In genomic region chr11:120047531-120048251, GRCm38 (mm10) we compare ENCODE assay signal across 8 mouse cellular contexts. TPM values are rescaled to one million over a fixed set of nuclear protein-coding genes. Genes with fewer than 3 reads are reported as not detected.
A peak's percentile ranks its signal among the peaks of the same experiment; 100 is the strongest.
DNase-seq lines count a peak whose midpoint lies in the region; ATAC-seq and TF ChIP-seq lines count a peak whose summit lies in the region.

No protein-coding gene starts in this region.

- peak overlapping the region; percentile 96 for H3K4me2 ChIP-seq in heart, embryonic 15.5 days
- H3K4me2 ChIP-seq in forebrain, postnatal 0 days (ENCODE audit: low read depth) = peak overlapping the region; percentile 90
- peak overlapping the region; percentile 86 for H3K4me2 ChIP-seq in midbrain, embryonic 13.5 days (replicated peaks)

- no peaks in the 10 kb centered on the region for H3K9me3 ChIP-seq in heart, embryonic 15.5 days (replicated peaks)
- no peaks in the 10 kb centered on the region for H3K9me3 ChIP-seq in forebrain, postnatal 0 days (ENCODE audit: low read length)
- H3K9me3 ChIP-seq in midbrain, embryonic 13.5 days = no peaks in the 10 kb centered on the region

- no peak overlapping the region for H3K27ac ChIP-seq in heart, embryonic 15.5 days
- H3K27ac ChIP-seq in forebrain, postnatal 0 days (ENCODE audit: low read depth, low read length) = peak overlapping the region; percentile 94
- peak overlapping the region; percentile 85 for H3K27ac ChIP-seq in midbrain, embryonic 13.5 days

- TF ChIP-seq CTCF in forebrain, postnatal 0 days (IDR thresholded peaks at IDR 0.05; ENCODE audit: low read depth) = no peak

- no peak overlapping the region for H3K9ac ChIP-seq in heart, embryonic 15.5 days
- peak overlapping the region; percentile 98 for H3K9ac ChIP-seq in forebrain, postnatal 0 days
- H3K9ac ChIP-seq in midbrain, embryonic 13.5 days (replicated peaks) = peak overlapping the region; percentile 87

- H3K4me1 ChIP-seq in heart, embryonic 15.5 days (replicated peaks) = peaks cover 36% of the 10 kb centered on the region
- H3K4me1 ChIP-seq in forebrain, postnatal 0 days (ENCODE audit: insufficient read depth) = peaks cover 18% of the 10 kb centered on the region
- H3K4me1 ChIP-seq in midbrain, embryonic 13.5 days (replicated peaks) = peaks cover 53% of the 10 kb centered on the region

- H3K36me3 ChIP-seq in heart, embryonic 15.5 days = no peaks in the 10 kb centered on the region
- no peaks in the 10 kb centered on the region for H3K36me3 ChIP-seq in forebrain, postnatal 0 days (ENCODE audit: insufficient read depth)
- H3K36me3 ChIP-seq in midbrain, embryonic 13.5 days = no peaks in the 10 kb centered on the region

- 17% methylated on average over 23 of the region's 23 CpGs for WGBS in heart, embryonic 15.5 days
- 9% methylated on average over 23 of the region's 23 CpGs for WGBS in forebrain, postnatal 0 days
- WGBS in midbrain, embryonic 13.5 days = 7% methylated on average over 23 of the region's 23 CpGs

- DNase-seq in heart, postnatal 4 days = no peak
- DNase-seq in cerebellum, postnatal 25 days = peak; percentile 66 to 72
- peak; percentile 60 for DNase-seq in forebrain, postnatal 0 days
- no peak for DNase-seq in thymus, postnatal 10 days (ENCODE audit: low spot score in 2 of 2)
- no peak for DNase-seq in ovary, adult 18-20 months (ENCODE audit: low spot score)

- peaks cover 50% of the 10 kb centered on the region for H3K27me3 ChIP-seq in heart, embryonic 15.5 days
- no peaks in the 10 kb centered on the region for H3K27me3 ChIP-seq in forebrain, postnatal 0 days (ENCODE audit: insufficient read depth, low read length)
- peaks cover 11% of the 10 kb centered on the region for H3K27me3 ChIP-seq in midbrain, embryonic 13.5 days

- ATAC-seq in heart, embryonic 15.5 days (replicated peaks; ENCODE audit: insufficient number of reproducible peaks, insufficient read depth, low FRiP score, low read depth) = no peak
- ATAC-seq in forebrain, postnatal 0 days = peak; percentile 18; the same call in 1 of the 2 replicates
- ATAC-seq in midbrain, embryonic 13.5 days = peak; percentile 59
- no peak for ATAC-seq in frontal cortex, adult (ENCODE audit: low TSS enrichment)

- peak overlapping the region; percentile 59 for H3K4me3 ChIP-seq in heart, embryonic 15.5 days
- peak overlapping the region; percentile 80 for H3K4me3 ChIP-seq in forebrain, postnatal 0 days (ENCODE audit: low read depth, low read length)
- peak overlapping the region; percentile 65 for H3K4me3 ChIP-seq in midbrain, embryonic 13.5 days (replicated peaks)

RNA-seq across cellular contexts. Expression of gene Aatk, which starts 0.7 kb away (rescaled TPM):
- 0.68 and 2.5 TPM in 2 replicates for polyA plus RNA-seq in heart, embryonic 15.5 days (2015; fragmentation: Nextera tagmentation; extraction: Ambion mirVana)
- total RNA-seq in heart, postnatal 4 days (2021) = 1 to 10 TPM; 3.7 to 4.2 TPM
- 104 and 110 TPM in 2 replicates for total RNA-seq in forebrain, postnatal 0 days (2014; rRNA removed)
- 27.3 and 31.7 TPM in 2 replicates for polyA plus RNA-seq in forebrain, postnatal 0 days (2015; fragmentation: Nextera tagmentation; extraction: Ambion mirVana)
- polyA plus RNA-seq in midbrain, embryonic 13.5 days (2015; fragmentation: Nextera tagmentation; extraction: Ambion mirVana) = 15.1 and 18.6 TPM in 2 replicates

RNA-seq across cellular contexts. Expression of gene Cep131, which starts 38.9 kb away (rescaled TPM):
- polyA plus RNA-seq in heart, embryonic 15.5 days (2015; fragmentation: Nextera tagmentation; extraction: Ambion mirVana) = 9.9 and 16.5 TPM in 2 replicates
- total RNA-seq in heart, postnatal 4 days (2021) = 10 to 100 TPM; 11.6 to 12.6 TPM
- 18.3 and 21.4 TPM in 2 replicates for total RNA-seq in forebrain, postnatal 0 days (2014; rRNA removed)
- 21.0 and 22.0 TPM in 2 replicates for polyA plus RNA-seq in forebrain, postnatal 0 days (2015; fragmentation: Nextera tagmentation; extraction: Ambion mirVana)
- polyA plus RNA-seq in midbrain, embryonic 13.5 days (2015; fragmentation: Nextera tagmentation; extraction: Ambion mirVana) = 29.3 and 37.9 TPM in 2 replicates

RNA-seq across cellular contexts. Expression of gene Tepsin, which starts 50.8 kb away (rescaled TPM):
- 13.2 and 17.0 TPM in 2 replicates for polyA plus RNA-seq in heart, embryonic 15.5 days (2015; fragmentation: Nextera tagmentation; extraction: Ambion mirVana)
- 1 to 10 TPM; 8.7 to 9.7 TPM for total RNA-seq in heart, postnatal 4 days (2021)
- total RNA-seq in forebrain, postnatal 0 days (2014; rRNA removed) = 19.0 and 25.8 TPM in 2 replicates
- 12.7 and 14.8 TPM in 2 replicates for polyA plus RNA-seq in forebrain, postnatal 0 days (2015; fragmentation: Nextera tagmentation; extraction: Ambion mirVana)
- 19.9 and 20.9 TPM in 2 replicates for polyA plus RNA-seq in midbrain, embryonic 13.5 days (2015; fragmentation: Nextera tagmentation; extraction: Ambion mirVana)

RNA-seq across cellular contexts. Expression of gene Ndufaf8, which starts 51.0 kb away (rescaled TPM):
- polyA plus RNA-seq in heart, embryonic 15.5 days (2015; fragmentation: Nextera tagmentation; extraction: Ambion mirVana) = 80.9 and 84.1 TPM in 2 replicates
- 10 to 100 TPM; 51.6 to 63.0 TPM for total RNA-seq in heart, postnatal 4 days (2021)
- 16.7 and 32.2 TPM in 2 replicates for total RNA-seq in forebrain, postnatal 0 days (2014; rRNA removed)
- polyA plus RNA-seq in forebrain, postnatal 0 days (2015; fragmentation: Nextera tagmentation; extraction: Ambion mirVana) = 58.1 and 74.8 TPM in 2 replicates
- polyA plus RNA-seq in midbrain, embryonic 13.5 days (2015; fragmentation: Nextera tagmentation; extraction: Ambion mirVana) = 59.2 and 63.7 TPM in 2 replicates

Comparison
In these comparisons a context has a peak if more than half of its experiments do, and no peak if none do; other contexts are left out.
1. ATAC-seq: peak in forebrain, postnatal 0 days (single experiment) and midbrain, embryonic 13.5 days (single experiment); none in heart, embryonic 15.5 days (single experiment) and frontal cortex, adult (single experiment).
2. DNase-seq: peak in cerebellum, postnatal 25 days (2 of 2) and forebrain, postnatal 0 days (single experiment); none in heart, postnatal 4 days (single experiment), thymus, postnatal 10 days (0 of 2) and ovary, adult 18-20 months (single experiment).
3. Peak in every context shown above with its lines, with median percentiles within 50 percentile points of each other: H3K4me2 ChIP-seq and H3K4me3 ChIP-seq.